Mouse (Mus musculus) G1E-ER4 (cell line): ENCODE results near the gene Csf1. TPM values are rescaled to one million over a fixed set of nuclear protein-coding genes. Genes with fewer than 3 reads are reported as not detected.

Experiments
- GATA1 ChIP-seq: IDR thresholded peaks from one replicate; pipeline ENCODE4 v1.8.0; 2012; ENCODE audit warnings: low read length, inconsistent platforms
- polyA plus RNA-seq: library from polyadenylated mRNA; stranded (reverse); fragments of >175 nt; gene quantifications from 2 replicates; pipeline ENCODE4 v1.2.3, GENCODE M21; 2012

Gene Csf1
- polyA plus RNA-seq, 1 experiment, result not detected

DNA sequence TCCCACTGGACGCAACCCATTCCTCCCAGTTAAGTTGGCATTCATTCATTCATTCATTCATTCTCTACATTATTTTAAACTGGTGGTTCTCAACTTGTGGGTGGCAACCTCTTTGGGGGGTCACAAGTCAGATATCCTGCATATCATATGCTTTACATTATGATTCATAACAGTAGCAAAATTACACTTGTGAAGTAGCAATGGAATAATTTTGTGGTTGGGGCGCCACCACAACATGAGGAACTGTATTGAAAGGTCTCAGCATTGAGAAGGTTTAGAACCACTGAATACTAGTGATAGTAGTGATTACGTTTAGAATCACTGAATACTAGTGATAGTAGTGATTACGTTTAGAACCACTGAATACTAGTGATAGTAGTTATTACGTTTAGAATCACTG is 1.2 kb upstream of the Csf1 start:
- no peak for TF ChIP-seq GATA1

DNA sequence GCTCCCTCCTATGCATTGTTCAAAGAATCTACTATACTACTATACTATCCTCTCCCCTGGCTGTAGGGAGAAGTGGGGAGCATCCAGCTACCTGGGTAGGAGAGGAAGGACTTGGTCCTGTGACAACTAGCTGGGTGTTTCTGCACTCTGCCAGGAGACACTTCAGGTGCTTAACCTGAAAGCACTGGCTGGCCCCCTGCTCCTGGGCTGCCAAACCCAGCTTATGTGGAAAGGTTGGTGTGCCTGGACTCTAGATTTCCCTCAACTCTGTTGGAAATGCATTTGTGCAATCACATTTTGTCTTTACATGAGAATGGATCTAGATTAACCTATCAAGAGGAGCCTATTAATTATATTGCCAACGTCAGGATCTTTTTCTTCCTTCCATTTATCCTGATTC is 502 bp upstream of the Csf1 start:
- no peak for TF ChIP-seq GATA1

DNA sequence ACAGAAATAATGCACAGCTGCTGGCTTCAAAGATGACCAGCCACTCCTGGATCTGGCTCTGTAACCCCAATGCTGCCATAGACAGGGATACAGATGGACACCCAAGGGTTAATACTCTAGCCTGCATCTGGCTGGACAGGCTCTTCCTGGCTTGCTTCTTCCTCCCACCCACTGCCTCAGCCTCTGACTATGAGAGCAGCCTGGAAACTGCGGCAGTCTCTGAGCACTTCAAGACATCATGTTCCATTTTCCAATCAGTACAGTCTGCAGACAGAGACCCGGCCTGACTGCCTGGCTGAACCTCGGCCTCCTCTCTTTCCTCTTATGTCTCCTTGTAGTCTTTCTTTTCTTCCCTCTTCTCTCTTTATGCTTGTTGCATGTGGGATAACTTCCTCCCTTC is 1.6 kb downstream of the Csf1 start:
- no peak for TF ChIP-seq GATA1

DNA sequence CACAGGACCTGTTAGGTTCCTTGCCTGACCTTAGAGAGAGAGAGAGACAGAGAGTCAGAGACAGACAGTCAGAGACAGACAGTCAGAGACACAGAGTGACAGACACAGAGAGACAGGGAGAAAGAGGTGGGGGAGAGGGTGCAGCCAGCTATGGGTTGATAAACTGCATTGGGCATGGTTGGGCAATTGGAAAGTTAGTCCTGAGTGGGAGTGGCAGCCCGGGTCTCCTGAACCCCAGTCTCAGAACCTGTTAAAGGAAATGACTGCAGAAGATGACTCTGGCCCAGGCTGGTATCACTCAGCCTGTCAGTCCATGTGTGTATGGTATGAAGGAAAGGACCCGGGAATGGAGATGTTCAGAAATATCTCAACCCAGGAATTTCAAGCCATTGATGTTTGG is 2.1 kb downstream of the Csf1 start:
- TF ChIP-seq GATA1, result no peak

DNA sequence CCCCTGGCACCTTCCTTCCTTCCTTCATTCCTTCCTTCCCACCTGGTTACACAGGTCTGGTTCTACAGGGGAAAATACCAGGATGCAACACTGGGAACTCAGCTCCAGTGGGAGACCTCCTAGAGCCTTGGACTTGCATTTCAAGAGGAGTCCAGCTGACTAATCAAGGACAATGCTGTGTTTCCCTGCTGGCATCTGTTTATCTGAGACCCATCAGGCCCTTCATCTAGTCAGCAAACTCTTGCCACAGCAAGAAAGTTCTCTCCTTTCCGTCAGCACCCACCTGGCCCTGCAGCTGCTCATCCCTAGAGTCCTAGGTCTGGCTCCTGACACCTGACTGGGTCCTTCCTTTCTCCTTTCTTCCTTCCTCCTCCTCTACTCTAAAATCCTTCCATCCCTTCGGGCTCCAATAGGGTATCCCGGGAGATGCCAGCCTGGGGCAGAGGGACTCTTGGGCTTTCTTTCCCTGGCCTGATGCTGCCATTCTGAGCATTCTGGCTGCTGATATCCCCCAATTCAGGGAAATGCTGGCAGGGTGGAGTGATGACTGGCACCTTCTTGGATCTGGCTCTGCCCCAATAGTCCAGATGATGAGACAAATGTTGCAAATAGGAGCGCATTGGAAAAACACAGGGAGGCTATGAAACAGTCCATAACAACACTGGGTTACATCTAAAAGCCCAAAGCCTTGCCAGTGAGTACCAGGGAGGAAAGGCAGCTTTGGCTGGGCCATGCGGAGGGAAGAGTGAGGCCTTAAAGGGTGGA is 2.7 kb downstream of the Csf1 start:
- no peak for TF ChIP-seq GATA1

DNA sequence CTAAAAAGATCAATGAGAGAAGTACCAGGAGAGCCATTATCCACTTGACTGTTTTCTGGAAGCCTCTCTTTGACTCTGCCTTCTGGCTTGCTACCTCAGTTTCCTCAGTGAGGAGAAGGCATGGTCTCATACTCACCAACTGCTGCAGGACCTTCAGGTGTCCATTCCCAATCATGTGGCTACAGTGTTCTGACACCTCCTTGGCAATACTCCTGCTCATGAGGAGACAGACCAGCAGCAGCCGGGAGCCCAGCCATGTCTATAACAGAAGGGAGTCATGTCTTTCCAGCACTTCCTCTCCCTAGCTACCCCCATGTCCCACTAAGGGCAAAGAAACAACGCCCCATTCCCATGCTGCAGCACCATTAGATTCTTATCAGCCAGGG is 3.8 kb downstream of the Csf1 start:
- no peak for TF ChIP-seq GATA1

DNA sequence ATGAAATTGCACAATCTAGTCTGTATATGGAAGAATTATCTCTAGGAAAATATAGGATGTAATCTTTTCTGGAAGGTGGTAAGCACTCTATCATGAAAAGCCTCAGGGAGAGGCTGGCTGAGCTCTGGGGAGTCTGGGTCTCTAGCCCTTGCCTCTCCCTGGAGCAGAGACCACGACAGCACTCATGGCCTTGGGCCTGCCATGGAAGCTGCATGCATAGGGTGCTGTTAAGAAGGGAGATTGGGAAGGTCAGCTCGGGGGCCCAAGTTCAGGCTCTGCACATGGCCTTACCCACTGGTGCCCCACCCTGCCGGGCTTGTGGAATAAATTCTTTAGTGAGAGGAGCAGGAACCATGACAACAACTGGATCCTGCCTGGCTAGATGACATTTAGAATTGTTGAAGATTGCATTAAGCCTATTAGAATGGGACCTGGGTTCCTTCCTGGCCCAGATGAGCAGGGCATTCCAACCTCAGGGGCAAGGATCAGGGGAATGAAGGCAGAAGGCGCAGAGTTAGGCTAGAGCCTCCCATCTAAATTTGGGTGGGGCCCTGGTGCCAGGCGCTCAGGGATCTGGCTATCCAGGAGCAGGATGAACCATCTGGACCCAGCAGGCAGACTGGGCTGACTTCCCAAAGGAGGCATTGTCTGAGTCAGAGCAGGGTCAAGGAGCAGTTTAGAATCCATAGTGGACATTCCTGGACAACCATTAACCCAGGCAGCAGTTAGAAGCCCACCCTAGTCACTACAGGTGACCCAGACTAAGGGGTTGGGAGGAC is 4.4 kb downstream of the Csf1 start:
- TF ChIP-seq GATA1, result no peak

DNA sequence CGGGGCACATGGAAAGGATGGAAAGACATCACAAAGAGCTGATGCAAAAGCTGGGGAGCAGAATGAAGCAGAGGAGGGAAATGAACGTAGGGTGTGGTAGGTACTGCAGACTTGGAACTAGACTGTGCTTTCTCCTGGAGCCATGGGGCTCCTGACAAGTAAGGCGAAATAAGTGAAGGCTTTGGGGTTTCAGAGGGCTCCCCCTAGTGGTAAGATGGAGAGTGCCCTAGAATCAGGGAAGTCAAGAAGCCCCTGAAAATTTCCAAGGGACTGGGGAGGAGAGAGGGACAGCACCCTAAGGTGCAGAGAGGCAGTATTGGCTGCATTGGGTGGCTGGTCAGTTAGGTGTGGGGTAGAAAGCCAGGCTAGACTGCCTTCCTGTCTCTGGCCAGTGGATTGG is 5.6 kb downstream of the Csf1 start:
- no peak for TF ChIP-seq GATA1

DNA sequence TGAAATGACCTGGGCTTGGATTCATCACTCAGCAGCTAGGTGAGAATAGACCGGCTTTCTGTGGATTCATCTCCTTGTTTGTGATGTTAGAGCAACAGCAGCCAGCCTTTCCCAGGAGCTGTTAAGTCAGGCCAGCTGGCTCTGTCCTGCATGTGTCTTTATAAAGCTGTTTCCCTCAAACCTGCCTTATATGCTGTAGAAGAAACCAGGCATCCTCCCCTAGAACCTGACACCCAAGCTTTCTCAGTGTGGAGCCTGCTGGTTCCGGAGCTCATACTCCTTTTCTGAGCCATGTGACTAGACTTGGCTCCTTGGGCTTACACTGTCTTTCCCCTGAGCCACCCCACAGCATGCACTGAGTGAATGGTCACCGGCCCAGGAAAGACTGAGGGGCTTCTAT is 8.7 kb downstream of the Csf1 start:
- no peak for TF ChIP-seq GATA1

DNA sequence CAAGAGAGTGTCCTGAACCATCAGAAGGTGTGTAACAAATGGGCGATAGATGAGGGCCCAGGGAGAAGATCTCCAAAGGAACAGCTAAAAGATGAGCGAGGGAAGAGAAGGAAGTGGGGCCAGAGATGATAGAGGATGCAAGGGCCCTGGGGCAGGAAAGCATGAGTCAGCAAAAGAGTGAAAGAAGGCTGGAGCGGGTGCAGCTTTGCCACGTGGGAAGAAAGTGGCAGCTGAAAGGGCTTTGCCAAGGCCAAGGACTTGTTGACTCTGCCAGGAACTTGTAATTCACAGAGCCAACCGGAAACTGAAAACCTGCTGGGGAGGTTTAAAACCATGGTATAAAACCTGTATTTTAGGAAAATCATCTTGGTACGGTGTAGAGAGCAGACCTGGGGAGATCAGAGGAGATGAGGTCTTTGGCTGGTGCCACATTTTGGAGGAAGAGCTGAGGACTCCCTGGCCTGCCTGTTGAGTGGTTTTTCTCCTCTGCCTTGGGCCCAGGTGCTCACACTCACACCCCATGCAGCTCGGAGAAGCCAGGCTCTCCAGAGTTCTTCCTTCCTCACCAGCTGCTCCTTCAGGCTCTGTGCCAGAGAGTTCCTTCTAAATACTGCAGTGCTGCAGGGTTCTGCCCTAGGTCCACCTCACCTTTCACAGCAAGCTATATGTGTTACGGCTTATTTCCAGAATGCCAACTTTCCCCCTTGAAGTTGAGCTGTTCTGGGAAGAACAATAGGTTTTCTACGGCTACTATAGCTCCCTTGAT is 9.3 kb downstream of the Csf1 start:
- no peak for TF ChIP-seq GATA1

DNA sequence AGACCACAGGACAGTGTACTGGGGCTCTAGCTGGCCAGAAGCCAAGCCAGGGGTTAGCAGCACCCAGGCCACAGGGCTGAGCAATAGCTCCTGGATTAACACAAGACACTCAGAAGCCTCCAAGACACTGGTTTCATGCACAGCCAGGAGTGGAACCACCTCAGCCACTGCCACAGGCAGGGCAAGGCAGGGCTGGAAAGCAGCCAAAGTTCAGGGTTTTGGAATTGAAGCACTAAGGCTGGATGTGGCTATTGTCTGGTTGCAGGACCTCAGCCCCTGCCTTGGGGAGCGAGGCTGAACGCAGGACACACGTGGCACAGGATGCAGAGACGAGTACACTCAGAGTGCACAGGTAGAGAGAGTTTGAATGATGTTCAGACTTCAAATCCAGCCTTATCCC is 10.8 kb downstream of the Csf1 start:
- no peak for TF ChIP-seq GATA1

DNA sequence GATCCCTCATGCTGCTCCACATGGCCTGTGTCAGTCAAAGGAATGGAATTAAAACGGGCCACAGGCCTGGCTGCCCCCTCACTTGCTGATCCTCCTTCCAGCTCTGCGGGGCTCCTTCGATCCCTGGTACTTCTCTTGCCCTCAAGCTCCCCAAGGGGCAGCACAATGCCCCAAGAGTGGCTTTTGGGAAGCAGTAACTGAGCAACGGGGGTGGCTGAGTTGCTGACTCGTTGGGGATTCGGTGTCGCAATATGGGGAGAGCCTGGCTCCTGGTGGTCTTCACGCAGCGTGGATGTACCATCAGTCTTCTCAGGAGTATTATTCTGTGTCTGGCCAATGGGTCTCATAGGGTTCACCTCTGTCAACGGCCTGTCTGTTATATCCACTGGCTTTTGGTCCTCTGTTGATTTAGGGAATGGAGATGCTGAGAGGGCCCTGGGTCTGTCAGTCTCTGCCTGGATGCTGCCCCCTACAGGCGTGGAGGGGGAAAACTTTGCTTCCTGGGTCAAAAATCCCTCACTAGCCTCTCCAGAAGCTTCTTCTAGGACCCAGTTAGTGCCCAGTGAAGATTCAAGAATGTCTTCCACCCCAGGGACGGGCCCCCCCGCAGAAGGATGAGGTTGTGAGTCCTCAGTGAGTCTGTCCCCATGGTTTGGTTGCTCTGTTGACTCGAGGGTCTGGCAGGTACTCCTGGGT is 11.9 kb downstream of the Csf1 start:
- no peak for TF ChIP-seq GATA1

DNA sequence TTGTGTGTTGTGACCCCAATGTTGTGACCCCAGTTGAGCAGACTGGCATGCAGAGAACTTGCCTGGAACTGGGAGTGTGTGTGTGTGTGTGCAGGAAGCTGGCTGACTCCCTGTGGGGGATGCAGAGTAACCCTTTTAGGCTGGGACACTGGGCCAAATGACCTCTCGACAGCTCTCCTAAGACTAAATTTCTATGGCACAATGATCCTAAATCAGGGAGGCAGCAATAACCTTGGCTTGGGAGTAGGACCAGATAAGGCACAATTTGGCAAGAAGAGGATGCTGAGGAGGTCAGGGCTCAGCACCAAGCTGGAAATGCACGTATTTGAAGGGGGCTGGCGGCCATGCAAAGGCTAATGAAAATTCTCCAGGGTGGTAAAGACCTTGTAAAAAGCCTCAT is 14.2 kb downstream of the Csf1 start:
- TF ChIP-seq GATA1, result no peak

DNA sequence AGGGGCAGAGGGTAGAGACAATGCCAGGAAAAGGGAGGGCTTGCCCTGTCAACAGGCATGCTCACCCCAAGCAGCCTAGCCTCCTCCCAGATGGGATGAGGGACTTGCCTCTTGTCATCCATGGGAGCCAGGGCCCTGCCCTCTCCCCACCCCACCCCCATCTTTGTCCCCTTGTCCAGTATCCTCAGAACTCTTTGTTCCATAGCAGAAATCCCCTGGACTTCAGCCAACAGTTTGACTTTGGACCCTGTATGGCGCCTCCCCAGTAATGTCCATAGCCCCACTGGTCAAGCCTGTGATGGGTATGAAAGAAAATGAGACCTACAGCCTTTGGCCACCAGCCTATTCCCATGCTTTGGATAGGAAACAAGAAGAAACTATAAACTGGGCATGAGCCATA is 16.6 kb downstream of the Csf1 start:
- TF ChIP-seq GATA1, result no peak

DNA sequence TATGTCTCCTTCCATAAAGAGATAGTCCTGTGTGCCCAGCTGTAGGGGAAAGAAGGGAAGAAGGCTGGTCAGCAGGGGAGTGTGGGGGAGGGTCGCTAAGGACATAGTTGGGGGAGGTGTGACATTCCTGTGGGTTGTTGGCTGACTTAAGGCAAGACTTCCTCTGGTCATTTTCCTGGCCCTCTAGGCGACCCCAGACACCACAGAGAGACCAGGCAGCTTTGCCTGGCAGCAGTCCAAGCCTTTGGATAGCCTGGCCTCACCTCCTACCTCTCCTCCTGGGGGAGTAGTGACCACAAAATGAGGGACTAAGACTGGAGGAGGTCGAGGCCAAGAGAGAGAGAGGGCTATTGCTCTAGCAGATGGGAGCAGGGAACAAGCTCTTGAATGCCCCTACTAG is 17.2 kb downstream of the Csf1 start:
- TF ChIP-seq GATA1, result no peak
